Mouse (Mus musculus) lung, embryonic 15.5 days (tissue): ENCODE measurements around the gene Limch1. TPM values are rescaled to one million over a fixed set of nuclear protein-coding genes. Genes with fewer than 3 reads are reported as not detected.
A peak's percentile ranks its signal among the peaks of the same experiment; 100 is the strongest.

Experiments used
- ATAC-seq: fragments of 200-750 bp; cut with Nextera tagmentation; 2 replicates; pipeline ENCODE4 v1.8.0; 2017; ENCODE audit warnings: moderate number of reproducible peaks, borderline replicate concordance; ENCODE audit not compliant: low FRiP score, low TSS enrichment; ENCODE audit errors: extremely low read depth
- H3K27ac ChIP-seq: fragments of 300-500 bp; sonication (generic); 2 replicates; pipeline ENCODE4 v1.5.1; 2015; ENCODE audit warnings: moderate library complexity, mild to moderate bottlenecking, inconsistent platforms
- H3K27me3 ChIP-seq: fragments of 300-500 bp; sonication (generic); 2 replicates; pipeline ENCODE4 v1.6.1; 2015; ENCODE audit warnings: inconsistent platforms
- H3K36me3 ChIP-seq: fragments of 300-500 bp; sonication (generic); 2 replicates; pipeline ENCODE4 v1.6.1; 2015; ENCODE audit warnings: inconsistent platforms
- H3K4me1 ChIP-seq: fragments of 300-500 bp; sonication (generic); 2 replicates; pipeline ENCODE4 v1.6.1; 2015; ENCODE audit warnings: inconsistent platforms
- H3K4me2 ChIP-seq: fragments of 300-500 bp; sonication (generic); 2 replicates; pipeline ENCODE4 v1.6.1; 2015; ENCODE audit warnings: inconsistent platforms, mild to moderate bottlenecking, moderate library complexity
- H3K4me3 ChIP-seq: fragments of 300-500 bp; sonication (generic); 2 replicates; pipeline ENCODE4 v1.5.1; 2015; ENCODE audit warnings: mild to moderate bottlenecking, inconsistent platforms
- H3K9ac ChIP-seq: fragments of 300-500 bp; sonication (generic); 2 replicates; pipeline ENCODE4 v1.6.1; 2015; ENCODE audit warnings: inconsistent platforms
- H3K9me3 ChIP-seq: fragments of 300-500 bp; sonication (generic); 2 replicates; pipeline ENCODE4 v1.6.1; 2016; ENCODE audit warnings: inconsistent platforms
- WGBS: fragments of 180-500 bp; shearing (Covaris S2); methylation state at CpG from one replicate; pipeline ENCODE4 v1.1.7; 2015; 5-methylcytosine and 5-hydroxymethylcytosine counted together
- polyA plus RNA-seq: library from polyadenylated mRNA; unstranded; fragments of >200 nt; fragmentation: Nextera tagmentation; extraction: Ambion mirVana; gene quantifications from 2 replicates; pipeline ENCODE4 v1.2.1, GENCODE M21; 2015

The Limch1 gene
- polyA plus RNA-seq, 1 experiment from 2014 or later = 77.2 TPM

- no peak overlapping the region for H3K27ac ChIP-seq
- H3K9me3 ChIP-seq = no peaks in the 10 kb centered on the region
- H3K4me1 ChIP-seq = peaks cover 19% of the 10 kb centered on the region
- no peak overlapping the region for H3K4me3 ChIP-seq
- no peaks in the 10 kb centered on the region for H3K27me3 ChIP-seq
- 43% methylated on average over 5 of the region's 5 CpGs for WGBS
- H3K4me2 ChIP-seq = no peak overlapping the region
- H3K9ac ChIP-seq = no peak overlapping the region
- no peak for ATAC-seq
- no peaks in the 10 kb centered on the region for H3K36me3 ChIP-seq
Measured at GRCm38 (mm10) chr5:66720921-66721320, 24.7 kb upstream of the Limch1 start.

GRCm38 (mm10) chr5:66722586-66722985, 23.0 kb upstream of the Limch1 start:
- H3K9ac ChIP-seq = no peak overlapping the region
- peak; percentile 59; the same call in 1 of the 2 replicates for ATAC-seq
- H3K27me3 ChIP-seq = no peaks in the 10 kb centered on the region
- no peaks in the 10 kb centered on the region for H3K36me3 ChIP-seq
- H3K4me1 ChIP-seq = peaks cover 23% of the 10 kb centered on the region
- no peak overlapping the region for H3K4me3 ChIP-seq
- peak overlapping the region; percentile 58 for H3K27ac ChIP-seq
- H3K4me2 ChIP-seq = peak overlapping the region; percentile 3; the same call in 1 of the 2 replicates
- H3K9me3 ChIP-seq = no peaks in the 10 kb centered on the region
- 42% methylated on average over 9 of the region's 9 CpGs for WGBS

GRCm38 (mm10) chr5:66723037-66723436, 22.6 kb upstream of the Limch1 start:
- no peaks in the 10 kb centered on the region for H3K36me3 ChIP-seq
- peaks cover 23% of the 10 kb centered on the region for H3K4me1 ChIP-seq
- ATAC-seq = peak; percentile 67; the same call in 1 of the 2 replicates
- WGBS = 24% methylated on average over 4 of the region's 4 CpGs
- H3K4me2 ChIP-seq = peak overlapping the region; percentile 3; the same call in 1 of the 2 replicates
- no peaks in the 10 kb centered on the region for H3K9me3 ChIP-seq
- H3K27me3 ChIP-seq = no peaks in the 10 kb centered on the region
- no peak overlapping the region for H3K4me3 ChIP-seq
- H3K27ac ChIP-seq = peak overlapping the region; percentile 58
- no peak overlapping the region for H3K9ac ChIP-seq

DNA sequence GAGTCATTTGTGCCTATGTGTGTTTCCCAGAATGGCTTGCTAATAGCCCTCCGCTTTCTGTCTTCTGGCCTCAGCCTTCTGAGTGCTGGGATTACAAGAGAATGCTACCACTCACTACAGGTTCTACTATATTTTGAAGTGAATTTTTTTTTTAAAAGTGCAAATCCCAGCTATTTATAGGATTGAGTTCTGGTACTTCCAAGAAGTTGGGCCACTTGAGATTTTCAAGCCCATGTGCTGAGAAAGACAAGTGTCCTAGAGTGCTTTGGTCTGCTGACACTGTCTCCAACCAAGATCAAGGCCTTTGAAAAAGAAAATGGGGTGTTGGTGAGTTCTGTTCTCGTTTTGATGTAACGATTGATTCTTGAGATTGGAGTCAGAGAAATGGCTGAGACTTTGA, 22.0 kb upstream of the Limch1 start:
- Histone ChIP-seq H3K27me3 (no peaks in the 10 kb centered on the region), H3K27ac (peak overlapping the region; percentile 58), H3K4me3 (no peak overlapping the region), H3K4me2 (no peak overlapping the region), H3K4me1 (peaks cover 23% of the 10 kb centered on the region), H3K9ac (no peak overlapping the region), H3K36me3 (no peaks in the 10 kb centered on the region), H3K9me3 (no peaks in the 10 kb centered on the region)
- ATAC-seq = no peak
- 39% methylated on average over 3 of the region's 3 CpGs for WGBS

- Histone ChIP-seq H3K27ac (no peak overlapping the region), H3K4me2 (no peak overlapping the region), H3K36me3 (no peaks in the 10 kb centered on the region), H3K4me3 (no peak overlapping the region), H3K27me3 (no peaks in the 10 kb centered on the region), H3K9me3 (no peaks in the 10 kb centered on the region), H3K4me1 (peaks cover 10% of the 10 kb centered on the region; the same call in 1 of the 2 replicates), H3K9ac (no peak overlapping the region)
- no peak for ATAC-seq
- 90% methylated on average over 4 of the region's 4 CpGs for WGBS
Measured at GRCm38 (mm10) chr5:66729306-66729705, 16.3 kb upstream of the Limch1 start.

- 48% methylated on average over 11 of the region's 11 CpGs for WGBS
- no peaks in the 10 kb centered on the region for H3K27me3 ChIP-seq
- ATAC-seq = peak; percentile 69
- H3K4me1 ChIP-seq = peaks cover 10% of the 10 kb centered on the region; the same call in 1 of the 2 replicates
- no peak overlapping the region for H3K9ac ChIP-seq
- no peak overlapping the region for H3K27ac ChIP-seq
- no peak overlapping the region for H3K4me2 ChIP-seq
- H3K9me3 ChIP-seq = no peaks in the 10 kb centered on the region
- no peaks in the 10 kb centered on the region for H3K36me3 ChIP-seq
- H3K4me3 ChIP-seq = no peak overlapping the region
Measured at GRCm38 (mm10) chr5:66730621-66731301, 14.9 kb upstream of the Limch1 start.

DNA sequence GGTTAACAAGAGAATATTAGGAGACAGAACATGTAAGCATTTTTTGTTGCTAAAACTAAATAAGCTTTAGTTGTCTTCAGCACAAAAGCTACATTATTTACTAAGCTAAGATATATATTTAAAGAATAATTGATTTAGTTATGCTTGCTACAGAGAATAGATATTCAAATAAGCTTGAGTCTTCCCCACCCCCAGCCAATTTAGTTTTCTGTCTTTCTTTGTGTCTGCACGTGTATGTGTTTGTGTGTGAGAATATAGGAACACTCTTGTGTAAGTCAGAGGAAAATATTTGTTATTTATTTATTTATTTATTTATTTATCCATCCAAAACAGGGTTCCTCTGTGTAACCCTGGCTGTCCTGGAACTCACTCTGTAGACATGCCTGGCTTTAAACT, 14.3 kb upstream of the Limch1 start:
- Histone ChIP-seq H3K9ac (no peak overlapping the region), H3K27me3 (no peaks in the 10 kb centered on the region), H3K9me3 (no peaks in the 10 kb centered on the region), H3K4me2 (no peak overlapping the region), H3K4me1 (peaks cover 8% of the 10 kb centered on the region; the same call in 1 of the 2 replicates), H3K27ac (no peak overlapping the region), H3K36me3 (no peaks in the 10 kb centered on the region), H3K4me3 (no peak overlapping the region)
- ATAC-seq = no peak
- WGBS = 79% methylated on average over 1 of the region's 1 CpGs

GRCm38 (mm10) chr5:66733556-66733955, 12.1 kb upstream of the Limch1 start:
- Histone ChIP-seq H3K4me3 (no peak overlapping the region), H3K36me3 (no peaks in the 10 kb centered on the region), H3K9me3 (no peaks in the 10 kb centered on the region), H3K4me1 (peaks cover 6% of the 10 kb centered on the region; the same call in 1 of the 2 replicates), H3K4me2 (no peak overlapping the region), H3K9ac (no peak overlapping the region), H3K27ac (no peak overlapping the region), H3K27me3 (no peaks in the 10 kb centered on the region)
- 92% methylated on average over 1 of the region's 1 CpGs for WGBS
- ATAC-seq = no peak

DNA sequence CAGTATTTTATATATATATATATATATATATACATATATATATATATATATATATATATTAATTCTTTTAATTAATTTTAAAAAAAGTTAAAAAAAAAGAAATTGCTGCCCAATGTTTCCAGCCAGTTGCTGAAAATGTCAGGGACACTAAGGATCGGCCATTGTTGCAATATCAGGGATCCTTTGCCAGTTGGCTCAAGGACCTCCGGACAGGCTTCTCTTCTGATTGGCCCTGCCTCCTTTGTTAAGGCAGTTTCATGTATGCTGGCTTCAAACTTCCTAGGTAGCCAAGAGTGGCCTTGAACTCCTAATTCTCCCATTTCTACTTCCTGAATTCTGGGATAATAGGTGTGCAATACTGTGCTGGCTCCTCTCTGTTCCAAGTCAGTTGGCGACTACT, 6.3 kb upstream of the Limch1 start:
- no peak overlapping the region for H3K4me2 ChIP-seq
- ATAC-seq = no peak
- WGBS = 97% methylated on average over 3 of the region's 3 CpGs

DNA sequence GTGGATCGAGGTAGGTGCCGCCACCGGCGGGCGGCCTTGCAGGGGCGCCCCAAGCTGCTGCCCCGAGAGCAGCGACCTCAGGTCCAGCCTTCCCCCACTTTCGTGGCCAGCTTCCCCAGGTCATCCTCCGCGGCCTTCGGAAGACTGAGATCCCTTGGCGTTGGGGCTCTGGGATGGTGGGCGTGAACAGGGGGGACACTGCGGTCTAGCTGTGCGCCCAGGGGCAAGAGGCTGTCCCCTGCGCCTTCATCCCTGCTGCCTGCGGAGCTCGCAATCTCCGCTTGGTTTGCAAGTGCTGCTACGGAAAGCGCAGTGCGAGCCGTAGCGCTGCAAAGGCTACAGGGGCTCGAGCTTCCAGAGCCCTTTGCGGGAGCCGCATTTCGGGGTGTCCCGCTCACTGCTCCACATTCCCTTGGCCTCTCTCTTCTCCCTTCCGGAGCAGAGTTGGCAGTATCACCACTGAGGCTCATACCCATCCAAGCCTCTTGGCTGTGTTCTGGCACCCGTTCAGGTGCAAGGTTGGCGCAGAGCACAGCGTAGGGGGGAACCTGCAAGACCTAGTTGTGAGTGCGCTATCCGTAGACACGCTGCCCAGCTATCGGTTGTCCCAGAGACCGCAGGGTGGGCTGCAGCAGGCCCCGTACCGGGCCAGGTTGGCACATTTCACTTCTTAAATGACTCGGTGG, 512 bp downstream of the Limch1 start:
- ATAC-seq = peak; percentile 72
- WGBS = under 1% methylated on average over 42 of the region's 42 CpGs
- Histone ChIP-seq H3K9me3 (no peaks in the 10 kb centered on the region), H3K4me3 (peak overlapping the region; percentile 71), H3K27ac (peak overlapping the region; percentile 92), H3K9ac (peak overlapping the region; percentile 63), H3K4me2 (peak overlapping the region; percentile 91), H3K36me3 (no peaks in the 10 kb centered on the region), H3K27me3 (peaks cover 13% of the 10 kb centered on the region), H3K4me1 (peaks cover 28% of the 10 kb centered on the region)

More for the DNA sequence above, 6.3 kb upstream of the Limch1 start:
- Histone ChIP-seq H3K4me1 (no peaks in the 10 kb centered on the region), H3K4me3 (no peak overlapping the region), H3K9me3 (no peaks in the 10 kb centered on the region), H3K9ac (no peak overlapping the region), H3K27me3 (no peaks in the 10 kb centered on the region), H3K36me3 (no peaks in the 10 kb centered on the region), H3K27ac (no peak overlapping the region)

- Histone ChIP-seq H3K9me3 (no peaks in the 10 kb centered on the region), H3K4me2 (peak overlapping the region; percentile 91), H3K27ac (no peak overlapping the region), H3K9ac (peak overlapping the region; percentile 63), H3K27me3 (peaks cover 13% of the 10 kb centered on the region), H3K4me1 (peaks cover 34% of the 10 kb centered on the region), H3K4me3 (peak overlapping the region; percentile 71), H3K36me3 (no peaks in the 10 kb centered on the region)
- whole genome bisulfite sequencing = 11% methylated on average over 11 of the region's 11 CpGs
- no peak for ATAC-seq
Measured at GRCm38 (mm10) chr5:66746761-66747160, 1.1 kb downstream of the Limch1 start.

- Histone ChIP-seq H3K27me3 (peaks cover 13% of the 10 kb centered on the region), H3K4me2 (peak overlapping the region; percentile 91), H3K36me3 (no peaks in the 10 kb centered on the region), H3K4me1 (peaks cover 35% of the 10 kb centered on the region), H3K4me3 (peak overlapping the region; percentile 11), H3K27ac (peak overlapping the region; percentile 82), H3K9me3 (no peaks in the 10 kb centered on the region), H3K9ac (no peak overlapping the region)
- 19% methylated on average over 10 of the region's 10 CpGs for WGBS
- no peak for ATAC-seq
Measured at GRCm38 (mm10) chr5:66747761-66748430, 2.3 kb downstream of the Limch1 start.
